2 mouse cellular contexts compared by ENCODE assay signal in the genomic region with DNA sequence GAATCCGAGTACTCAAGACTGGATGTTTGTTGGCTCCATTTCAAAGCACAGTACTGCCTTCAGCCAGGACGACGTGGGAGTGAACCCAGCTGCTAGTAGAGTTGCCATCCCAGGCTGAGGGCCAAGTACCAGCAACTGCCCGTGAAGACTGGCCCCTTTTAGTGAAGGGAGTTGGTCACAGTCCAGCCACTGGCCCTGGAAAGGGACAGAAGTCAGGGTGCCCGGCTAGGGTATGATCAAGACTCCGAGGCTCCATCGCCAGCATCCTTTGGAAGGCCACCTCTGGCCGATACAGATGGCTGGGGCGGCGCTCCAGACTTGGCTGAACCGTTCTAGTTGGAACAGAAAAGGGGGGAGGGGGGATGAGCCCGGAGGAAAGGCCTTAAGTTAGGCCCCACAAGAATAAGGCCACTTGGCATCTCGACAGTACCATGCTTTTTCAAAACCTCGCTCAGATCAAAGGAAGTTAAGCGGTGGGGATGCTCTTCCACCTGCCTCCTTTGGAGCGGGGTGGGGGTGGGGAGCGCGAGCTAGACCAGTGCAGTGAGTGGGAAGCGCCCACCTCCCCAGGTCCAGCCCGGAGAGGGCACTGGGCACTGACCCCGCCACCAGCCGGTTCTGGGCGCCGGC.
TF ChIP-seq lines count a peak whose summit lies in the region.

No protein-coding gene starts in this region.

TF ChIP-seq in CH12.LX, 34 proteins besides CTCF, POLR2A, EP300 and RAD21 (continued from another document):
- TF ChIP-seq CHD1 (IDR thresholded peaks at IDR 0.05; ENCODE audit: low read depth, low read length): no peak
- no peak for TF ChIP-seq GABPA (IDR thresholded peaks at IDR 0.05; ENCODE audit: insufficient replicate concordance, low read depth, low read length)
- TF ChIP-seq JUND (conservative IDR thresholded peaks at IDR 0.05; ENCODE audit: low read depth, low read length): no peak
- no peak for TF ChIP-seq HCFC1 (IDR thresholded peaks at IDR 0.05; ENCODE audit: low read depth, low read length)
- TF ChIP-seq MAX (IDR thresholded peaks at IDR 0.05; ENCODE audit: low read length): 0 out of 2 replicates have a peak, but pooled peaks have one; percentile 18

TF ChIP-seq in myocyte, 11 proteins besides CTCF, POLR2A, EP300 and RAD21 (continued from another document):
- peak in 2 of 3 experiments; percentile 49 to 81 for TF ChIP-seq MYOG (IDR thresholded peaks at IDR 0.05; ENCODE audit: control insufficient read depth in 1 of 3, insufficient read depth in 1 of 3, insufficient read length in 2 of 3, low read depth in 2 of 3)
- TF ChIP-seq MAX (IDR thresholded peaks at IDR 0.05; ENCODE audit: low read depth): no peak
- no peak for TF ChIP-seq SRF (IDR thresholded peaks at IDR 0.05; ENCODE audit: control insufficient read depth, insufficient read length, low read depth)
- TF ChIP-seq REST (IDR thresholded peaks at IDR 0.05; ENCODE audit: insufficient read depth, insufficient read length): no peak
- TF ChIP-seq TCF3 (IDR thresholded peaks at IDR 0.05; ENCODE audit: insufficient read length, low read depth): no peak
- TF ChIP-seq TCF12 (IDR thresholded peaks at IDR 0.05; ENCODE audit: insufficient read depth, poor library complexity, severe bottlenecking): peak; percentile 21
- TF ChIP-seq POLR2AphosphoS2 (IDR thresholded peaks at IDR 0.05; ENCODE audit: insufficient read length, low read depth): peak; percentile 65
- peak; percentile 43 to 90 (median 68) for TF ChIP-seq MYOD1 (IDR thresholded peaks at IDR 0.05; ENCODE audit: control insufficient read depth in 1 of 3, insufficient read length in 2 of 3, low read depth in 2 of 3)
- TF ChIP-seq USF1 (IDR thresholded peaks at IDR 0.05; ENCODE audit: low read depth): no peak
